Mouse (Mus musculus) testis, adult 2 months (tissue): ENCODE measurements around the gene Shank2. TPM values are rescaled to one million over a fixed set of nuclear protein-coding genes. Genes with fewer than 3 reads are reported as not detected.

Source experiments
- H3K27ac ChIP-seq: fragments of 200-500 bp; 2 replicates; pipeline ENCODE4 v1.5.1; 2012; ENCODE audit warnings: low read depth, low read length; ENCODE audit not compliant: control insufficient read depth, insufficient read depth
- H3K27me3 ChIP-seq: fragments of 200-500 bp; 2 replicates; pipeline ENCODE4 v1.6.1; 2012; ENCODE audit warnings: mild to moderate bottlenecking, low read length, moderate library complexity; ENCODE audit not compliant: control insufficient read depth, insufficient read depth
- H3K36me3 ChIP-seq: fragments of 200-500 bp; 2 replicates; pipeline ENCODE4 v1.6.1; 2012; ENCODE audit warnings: mild to moderate bottlenecking, low read length; ENCODE audit not compliant: control insufficient read depth, insufficient read depth
- H3K4me1 ChIP-seq: fragments of 200-500 bp; 2 replicates; pipeline ENCODE4 v1.6.1; 2012; ENCODE audit warnings: low read length; ENCODE audit not compliant: control insufficient read depth, insufficient read depth
- H3K4me3 ChIP-seq: fragments of 200-500 bp; 2 replicates; pipeline ENCODE4 v1.5.1; 2012; ENCODE audit warnings: low read depth, mild to moderate bottlenecking, low read length, moderate library complexity, mixed read lengths; ENCODE audit not compliant: control insufficient read depth
- CTCF ChIP-seq: fragments of 200-500 bp; IDR thresholded peaks from 2 replicates; pipeline ENCODE4 v1.5.1; 2012; ENCODE audit warnings: low read depth, mild to moderate bottlenecking, inconsistent platforms, low read length, moderate library complexity; ENCODE audit not compliant: control insufficient read depth, insufficient read depth, insufficient replicate concordance
- POLR2A ChIP-seq: fragments of 200-500 bp; IDR thresholded peaks from 2 replicates; pipeline ENCODE4 v1.6.1; 2012; ENCODE audit warnings: low read depth, mild to moderate bottlenecking, inconsistent platforms, low read length, moderate library complexity; ENCODE audit not compliant: control insufficient read depth
- polyA plus RNA-seq: library from polyadenylated mRNA; depleted of rRNA; stranded (reverse); fragments of >200 nt; gene quantifications from 2 replicates; pipeline ENCODE4 v1.2.3, GENCODE M21; 2012

Shank2 gene
- polyA plus RNA-seq, 1 experiment: 34.7 TPM

DNA sequence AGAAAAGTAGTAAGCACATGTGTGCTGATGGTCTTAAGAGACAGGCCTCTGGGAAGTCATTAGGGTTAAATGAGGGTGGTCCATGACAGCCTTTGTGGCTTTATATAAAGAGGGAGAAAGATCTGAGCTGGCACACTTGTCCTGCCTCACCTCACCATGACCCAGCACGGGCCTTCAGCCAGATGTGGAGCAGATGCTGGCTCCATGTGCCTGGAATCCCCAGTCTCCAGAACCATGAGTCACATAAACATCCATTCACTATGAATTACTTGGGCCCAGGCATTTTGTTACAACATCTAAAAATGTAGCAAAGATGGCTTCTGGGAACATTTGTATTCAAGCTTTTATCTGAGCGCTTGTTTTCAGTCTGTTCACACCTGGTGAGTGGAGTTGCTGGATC, 297.6 kb downstream of the Shank2 start:
- Histone ChIP-seq H3K27ac (no peak overlapping the region), H3K4me3 (no peak overlapping the region), H3K27me3 (no peaks in the 10 kb centered on the region), H3K4me1 (no peaks in the 10 kb centered on the region), H3K36me3 (no peaks in the 10 kb centered on the region)
- TF ChIP-seq POLR2A: no peak
- no peak for TF ChIP-seq CTCF

DNA sequence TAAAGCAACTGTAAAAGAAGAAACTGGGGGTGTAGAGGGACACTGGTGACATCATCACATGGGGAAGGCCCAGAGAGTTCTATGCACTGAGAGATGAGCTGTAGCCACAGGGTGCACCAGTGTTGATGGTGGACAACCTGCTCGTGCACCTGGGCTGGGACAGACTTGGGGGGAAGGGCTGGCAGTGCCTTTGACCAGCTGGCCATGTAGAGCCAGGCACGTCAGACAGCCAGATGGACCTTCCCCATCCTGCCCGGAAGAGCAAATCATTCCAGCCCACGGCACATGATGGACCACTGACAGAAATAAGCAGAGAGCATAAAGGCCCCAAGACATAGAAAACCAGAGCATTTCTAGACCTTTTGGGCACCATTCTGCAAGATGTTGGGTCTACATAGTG, 299.9 kb downstream of the Shank2 start:
- Histone ChIP-seq H3K27me3 (no peaks in the 10 kb centered on the region), H3K4me1 (no peaks in the 10 kb centered on the region), H3K36me3 (no peaks in the 10 kb centered on the region), H3K4me3 (no peak overlapping the region), H3K27ac (no peak overlapping the region)
- TF ChIP-seq POLR2A (no peak), CTCF (no peak)

DNA sequence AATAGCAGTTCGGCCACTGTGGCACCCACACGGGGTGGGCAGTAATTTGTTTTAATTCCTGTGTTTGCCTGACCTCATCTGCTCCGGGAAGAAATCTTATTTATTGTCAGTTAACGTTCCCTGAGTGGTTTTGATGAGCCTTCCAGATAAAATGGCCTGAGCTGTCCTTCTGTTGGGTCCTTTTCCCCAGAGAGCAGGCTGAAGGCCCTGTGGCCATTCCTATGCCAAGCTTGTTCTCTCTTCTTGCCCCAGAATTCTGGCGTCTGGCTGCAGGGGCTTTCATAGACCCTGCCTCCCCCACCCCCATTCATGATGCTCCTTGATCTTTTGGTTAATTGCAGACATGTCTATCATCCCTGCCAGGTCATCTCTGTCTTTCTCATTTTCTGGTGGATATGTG, 300.8 kb downstream of the Shank2 start:
- Histone ChIP-seq H3K36me3 (no peaks in the 10 kb centered on the region), H3K4me3 (no peak overlapping the region)
- TF ChIP-seq CTCF (no peak), POLR2A (no peak)

DNA sequence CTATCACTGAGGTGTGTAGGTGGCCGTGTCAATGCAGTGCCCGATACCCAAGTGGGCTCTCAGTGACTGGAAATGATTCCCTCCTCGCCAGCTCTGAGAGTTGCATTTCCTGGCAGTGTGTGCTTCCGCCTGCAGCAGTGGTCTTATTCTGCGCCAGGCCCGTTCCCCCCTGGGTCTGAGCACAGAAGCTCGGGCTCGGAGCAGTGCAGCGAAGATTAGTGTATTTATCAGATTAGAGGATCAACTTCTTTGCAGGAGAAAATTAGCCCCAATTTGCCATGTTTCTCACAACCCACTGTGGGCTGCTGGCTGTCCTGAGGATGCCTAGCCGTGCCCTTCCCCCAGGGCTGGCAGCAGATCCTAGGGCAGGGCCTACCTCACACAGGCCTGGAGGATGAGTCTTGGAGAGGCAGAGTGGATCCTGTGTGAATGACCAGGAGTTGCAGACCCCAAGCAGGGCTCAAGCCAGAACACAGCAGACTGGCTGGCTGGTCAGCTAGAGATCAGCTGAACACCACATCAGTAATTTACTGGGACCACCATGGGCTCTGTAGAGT, 306.2 kb downstream of the Shank2 start:
- TF ChIP-seq CTCF (no peak), POLR2A (no peak)
- no peaks in the 10 kb centered on the region for H3K27me3 ChIP-seq
- no peaks in the 10 kb centered on the region for H3K4me1 ChIP-seq
- no peak overlapping the region for H3K27ac ChIP-seq
- H3K4me3 ChIP-seq: no peak overlapping the region
- no peaks in the 10 kb centered on the region for H3K36me3 ChIP-seq

More for the DNA sequence above, 300.8 kb downstream of the Shank2 start:
- Histone ChIP-seq H3K27me3 (no peaks in the 10 kb centered on the region), H3K27ac (no peak overlapping the region), H3K4me1 (no peaks in the 10 kb centered on the region)

DNA sequence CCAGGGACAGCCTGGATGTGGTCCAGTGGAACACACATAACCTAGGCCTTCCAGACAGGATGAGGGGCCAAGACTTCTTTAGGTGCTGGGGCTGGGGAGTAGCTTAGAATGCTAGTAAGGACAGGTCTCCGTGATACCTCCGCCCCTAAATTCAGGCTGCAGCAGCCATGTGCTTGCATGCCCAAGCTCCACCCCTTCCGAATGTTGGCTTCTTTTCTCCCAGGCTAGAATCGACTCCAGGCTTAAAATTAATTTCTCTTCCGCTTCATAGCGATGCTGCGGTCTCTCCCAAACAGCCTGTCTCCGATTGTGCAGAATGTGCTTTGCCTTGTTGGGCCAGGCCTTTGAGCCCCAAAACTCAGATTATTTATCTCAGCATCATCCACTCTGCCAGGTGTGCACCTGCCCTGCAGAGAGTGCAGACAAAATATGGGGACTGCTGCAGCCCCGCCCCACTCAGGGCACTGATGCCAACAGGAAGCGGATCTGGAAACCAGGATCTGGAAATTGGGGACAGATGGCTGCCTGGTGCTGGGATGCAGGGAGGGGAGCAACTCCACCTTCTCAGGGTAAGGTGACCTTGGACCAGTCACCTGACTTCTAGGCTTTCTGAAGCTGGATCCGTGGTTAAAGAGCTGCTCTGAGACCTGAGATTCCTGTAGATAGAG, 312.8 kb downstream of the Shank2 start:
- H3K27me3 ChIP-seq: no peaks in the 10 kb centered on the region

DNA sequence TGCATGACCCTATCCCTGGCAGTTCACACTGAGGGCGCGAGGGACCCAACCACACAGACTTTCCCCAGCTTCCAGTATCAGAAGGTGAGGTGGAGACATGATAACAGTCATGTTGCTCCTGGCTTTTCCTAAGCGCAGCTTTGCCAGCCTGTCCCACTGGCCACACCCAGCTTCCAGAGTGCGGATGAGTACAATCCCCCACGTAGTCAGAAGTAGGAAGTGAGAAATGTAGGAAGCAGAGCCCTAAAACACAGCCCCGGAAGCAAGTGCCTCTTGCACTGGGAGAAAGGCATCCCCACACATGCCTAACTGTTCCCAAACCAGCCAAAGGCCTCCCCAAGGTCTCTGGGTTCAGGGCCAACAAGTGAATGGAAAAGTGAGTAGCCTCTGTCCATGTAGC, 314.5 kb downstream of the Shank2 start:
- H3K4me1 ChIP-seq: no peaks in the 10 kb centered on the region
- H3K27me3 ChIP-seq: no peaks in the 10 kb centered on the region
- no peak for TF ChIP-seq POLR2A
- TF ChIP-seq CTCF: no peak
- no peak overlapping the region for H3K4me3 ChIP-seq
- no peaks in the 10 kb centered on the region for H3K36me3 ChIP-seq
- no peak overlapping the region for H3K27ac ChIP-seq

More for the DNA sequence above, 312.8 kb downstream of the Shank2 start:
- Histone ChIP-seq H3K4me3 (no peak overlapping the region), H3K27ac (no peak overlapping the region), H3K36me3 (no peaks in the 10 kb centered on the region), H3K4me1 (no peaks in the 10 kb centered on the region)
- TF ChIP-seq POLR2A: no peak
- TF ChIP-seq CTCF: no peak

DNA sequence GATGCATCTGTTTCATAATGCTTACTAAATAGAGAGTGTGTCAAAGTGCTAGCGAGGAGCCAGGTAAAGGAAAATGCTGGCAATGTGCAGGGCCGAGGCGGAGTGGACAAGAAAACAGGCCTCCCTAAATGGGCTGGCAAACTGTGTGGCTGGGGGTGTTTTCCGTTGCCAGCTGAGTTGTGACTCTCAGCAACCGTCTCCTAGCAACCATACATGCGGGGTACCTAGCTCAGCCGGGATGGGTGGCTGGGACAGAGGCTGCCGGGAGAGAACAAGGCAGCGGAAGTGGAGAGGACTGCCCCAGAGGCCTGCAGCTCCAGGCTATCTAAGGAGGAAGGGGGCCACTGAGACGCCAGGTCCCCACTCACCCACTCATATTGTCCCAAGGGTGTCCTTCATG, 315.1 kb downstream of the Shank2 start:
- Histone ChIP-seq H3K4me1 (no peaks in the 10 kb centered on the region), H3K27ac (no peak overlapping the region), H3K36me3 (no peaks in the 10 kb centered on the region), H3K27me3 (no peaks in the 10 kb centered on the region), H3K4me3 (no peak overlapping the region)
- no peak for TF ChIP-seq POLR2A
- TF ChIP-seq CTCF: no peak
